Mouse (Mus musculus) urinary bladder, postnatal 14 days (tissue): ENCODE results near the gene Slfn5.
"Not testable (repeated sequence)": the region's sequence is repeated elsewhere in the genome, so short reads cannot be mapped to it uniquely, and the experiment has no call there.

ENCODE experiments used
- DNase-seq: peaks from one replicate; pipeline ENCODE4 v3.0.0; 2021; ENCODE audit warnings: low spot score

The Slfn5 gene

DNA sequence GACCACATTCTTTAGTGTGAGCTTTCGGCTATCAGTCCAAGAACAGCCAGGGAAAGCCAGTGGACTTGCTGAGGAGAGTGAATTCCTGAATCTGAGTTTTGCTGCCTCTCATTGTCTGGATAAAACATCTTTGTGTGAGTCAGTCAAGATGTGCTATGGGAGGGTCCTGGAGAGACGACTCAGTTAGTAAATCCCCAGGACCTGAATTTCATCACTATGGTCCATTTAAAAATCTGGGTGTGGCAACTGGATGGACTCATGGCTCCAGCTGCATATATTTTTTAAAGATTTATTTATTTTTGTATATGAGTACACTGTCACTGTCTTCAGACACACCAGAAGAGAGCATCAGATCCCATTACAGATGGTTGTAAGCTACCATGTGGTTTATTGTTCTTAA is 5.5 kb upstream of the Slfn5 start:
- DNase-seq, result no peak

DNA sequence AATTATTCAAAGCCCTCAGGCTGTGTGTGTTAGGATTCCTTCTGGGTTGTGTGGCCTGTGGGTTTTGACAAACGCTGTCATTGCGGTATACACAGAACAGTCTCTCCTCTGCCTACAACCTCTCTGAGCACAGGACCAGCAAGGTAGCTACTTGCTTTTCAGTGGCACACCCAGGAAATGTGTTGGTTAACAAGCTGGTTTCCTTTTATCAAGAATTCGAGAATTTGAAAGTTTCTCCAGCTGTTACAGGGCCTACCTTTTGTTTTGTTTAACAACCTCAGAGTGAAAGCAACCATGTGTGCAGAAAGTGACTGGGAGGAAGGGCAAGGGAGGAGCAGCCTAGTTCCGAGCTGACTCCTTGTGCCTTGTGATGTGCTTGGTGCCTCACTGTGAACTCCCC is 3.7 kb upstream of the Slfn5 start:
- DNase-seq, result no peak

DNA sequence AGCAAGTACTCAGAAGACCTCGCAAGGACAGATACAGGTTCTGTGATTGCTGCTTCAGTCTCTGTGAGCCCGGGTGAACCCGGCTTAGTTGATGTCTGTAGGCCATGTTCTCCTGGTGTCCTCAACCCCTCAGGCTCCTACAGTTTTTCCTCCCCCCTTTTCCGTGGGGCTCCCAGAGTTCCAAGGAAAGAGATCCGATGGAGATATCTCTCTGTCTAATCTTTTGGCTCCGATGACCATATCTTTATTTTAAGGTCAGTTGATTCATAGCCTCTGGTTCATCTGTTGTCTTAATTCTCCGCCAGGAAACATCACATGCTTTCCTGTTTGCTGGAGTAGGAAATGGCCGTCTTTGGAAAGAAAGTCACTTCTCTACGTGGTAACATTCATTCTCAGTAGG is 2.1 kb upstream of the Slfn5 start:
- DNase-seq, result no peak

DNA sequence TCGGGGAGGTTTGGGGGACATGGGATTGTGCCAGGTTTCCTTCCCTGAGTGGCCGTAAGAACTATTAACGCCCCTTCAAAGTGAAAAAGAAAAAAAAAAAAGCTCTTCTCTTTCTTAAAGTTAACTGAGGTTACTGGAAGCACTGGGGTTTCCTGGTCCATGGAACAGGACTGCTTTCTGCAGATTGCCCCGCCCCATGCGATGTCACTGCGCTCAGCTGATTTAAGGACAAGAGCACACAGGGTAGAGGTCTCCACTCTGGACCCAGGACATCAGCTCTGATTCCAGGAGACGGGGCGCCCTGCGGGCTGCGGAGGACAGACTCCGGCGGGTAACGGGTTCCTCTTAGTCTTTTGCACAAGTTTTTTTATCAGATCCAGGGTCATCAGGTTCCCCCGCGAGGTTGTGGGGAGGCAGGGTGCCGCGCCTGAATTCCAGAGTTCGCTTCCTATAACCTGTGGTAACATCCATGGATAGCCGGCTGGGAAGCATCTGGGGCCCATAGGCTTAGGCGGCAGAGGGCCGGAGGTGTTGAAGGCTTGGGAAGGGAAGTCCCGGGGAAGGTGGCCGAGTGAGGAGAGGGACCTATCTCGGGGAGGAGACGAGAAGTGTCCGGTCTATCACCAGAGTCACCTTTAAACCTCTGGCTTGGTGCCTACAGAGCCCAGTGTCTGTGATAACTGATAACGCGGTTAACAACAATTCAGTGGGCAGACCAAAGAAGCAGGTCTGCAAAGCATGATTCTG is 889 bp downstream of the Slfn5 start:
- peak; percentile 60 for DNase-seq

DNA sequence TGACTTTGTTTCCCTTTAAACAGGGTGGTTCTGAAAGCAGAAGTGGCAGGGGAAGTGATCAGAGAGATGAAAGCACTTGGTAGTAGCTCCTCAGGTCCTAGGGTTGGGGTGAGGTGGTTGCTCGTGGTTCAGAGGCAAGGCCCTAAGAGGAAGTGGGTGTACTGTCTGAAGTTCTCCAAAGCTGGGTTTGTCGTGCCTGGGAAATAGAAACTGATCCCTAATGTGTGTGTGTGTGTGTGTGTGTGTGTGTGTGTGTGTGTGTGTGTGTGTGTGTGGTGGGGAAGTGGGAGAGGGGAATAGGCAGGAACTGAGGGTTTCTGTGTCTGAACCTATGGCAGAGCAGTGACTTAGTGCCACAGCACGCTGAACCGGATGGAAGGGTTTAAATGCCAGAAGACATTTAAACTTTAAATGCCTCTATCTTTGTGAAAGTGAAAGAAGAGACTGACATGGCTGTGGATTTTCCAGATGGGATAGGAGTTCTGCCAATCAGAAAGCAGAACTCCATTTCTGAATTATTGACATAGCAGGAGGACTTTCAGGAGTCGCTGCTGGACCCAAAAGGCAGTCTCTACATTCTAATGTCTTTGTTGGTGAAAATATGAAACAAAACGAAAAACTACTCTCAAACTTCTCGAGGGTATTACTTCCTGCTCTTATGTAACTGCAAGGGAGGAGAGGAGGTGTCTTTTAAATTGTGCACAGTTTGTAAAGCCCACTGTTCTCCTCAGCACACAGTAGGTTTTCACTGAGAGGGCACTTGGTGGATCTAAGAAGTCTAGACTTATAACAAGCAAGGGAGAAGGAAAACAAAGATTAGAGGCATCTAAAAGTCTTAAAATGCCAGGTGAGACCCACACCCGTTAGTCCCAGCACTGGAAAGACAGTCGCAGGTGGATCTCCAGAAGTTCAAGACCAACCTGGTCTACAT is 1.7 kb downstream of the Slfn5 start:
- no peak for DNase-seq

DNA sequence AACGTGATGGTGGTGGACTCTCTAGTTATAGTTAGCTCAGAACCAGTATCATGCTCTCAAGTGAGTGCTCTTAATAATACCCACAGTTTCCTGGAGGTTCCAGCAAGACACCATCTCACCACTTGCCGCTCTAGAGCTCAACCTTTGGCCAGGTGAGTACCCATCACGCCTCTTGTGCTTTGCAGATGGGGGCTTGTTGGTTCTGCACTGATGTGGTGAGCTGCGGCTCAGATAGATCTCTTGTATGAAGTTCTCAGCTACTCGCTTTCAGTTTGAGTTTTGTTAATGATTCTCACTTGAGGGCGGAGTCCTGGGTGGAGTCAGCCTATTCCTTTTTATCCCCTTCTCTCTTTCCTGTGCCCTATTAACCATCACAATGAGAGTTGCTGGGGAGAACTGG is 3.5 kb downstream of the Slfn5 start:
- no peak for DNase-seq

DNA sequence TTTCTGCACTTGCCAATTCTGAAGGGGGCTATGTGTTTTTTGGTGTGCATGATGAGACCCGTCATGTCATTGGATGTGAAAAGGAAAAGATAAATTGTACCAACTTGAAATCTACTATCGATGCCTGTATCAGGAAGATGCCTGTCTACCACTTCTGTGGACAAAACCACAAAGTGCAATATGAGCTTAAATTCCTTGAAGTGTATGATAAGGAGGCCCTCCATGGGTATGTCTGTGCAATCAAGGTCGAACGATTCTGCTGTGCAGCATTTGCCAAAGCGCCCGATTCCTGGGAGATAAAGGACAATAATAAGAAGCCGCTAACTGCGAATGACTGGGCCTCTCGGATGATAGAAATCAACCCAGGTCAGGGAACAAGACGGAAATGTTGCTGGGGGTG is 5.8 kb downstream of the Slfn5 start:
- no peak for DNase-seq

DNA sequence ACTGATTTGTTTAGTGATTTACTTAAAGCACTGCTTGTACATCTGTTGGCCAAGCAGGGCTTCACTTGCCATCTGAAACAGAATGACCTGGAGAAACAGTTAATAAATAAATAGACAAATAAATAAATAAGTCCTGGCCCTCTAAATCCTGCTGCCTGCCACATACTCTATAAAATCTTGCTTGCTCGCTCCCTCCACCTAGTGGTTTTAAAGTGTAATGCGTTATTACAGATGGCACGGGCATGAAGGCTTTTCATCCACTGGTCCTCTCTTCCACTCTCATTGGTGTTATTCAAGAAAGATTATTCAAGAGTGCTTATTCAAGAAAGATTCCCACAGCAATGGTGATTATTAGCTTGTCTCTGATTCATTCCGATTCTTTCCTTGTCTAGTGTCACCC is 8.5 kb downstream of the Slfn5 start:
- peak; percentile 26 for DNase-seq

DNA sequence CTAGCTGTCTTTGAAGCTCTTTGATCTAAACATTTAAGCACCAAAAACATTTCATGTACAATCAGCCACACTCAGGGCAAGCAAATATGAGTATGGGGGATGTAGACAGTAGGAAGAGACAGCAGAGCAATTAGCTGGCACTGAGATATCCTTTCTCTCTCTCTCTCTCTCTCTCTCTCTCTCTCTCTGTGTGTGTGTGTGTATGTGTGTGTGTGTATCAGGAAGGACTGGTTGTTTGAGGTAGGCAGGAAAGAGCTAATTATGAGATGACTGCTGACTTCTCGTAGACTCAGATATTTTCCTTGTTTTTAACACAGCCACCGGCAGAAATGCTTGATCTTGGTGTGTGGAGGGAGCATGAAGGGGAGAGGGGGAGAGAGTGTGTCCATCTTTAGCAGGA is 10.6 kb downstream of the Slfn5 start:
- no peak for DNase-seq

DNA sequence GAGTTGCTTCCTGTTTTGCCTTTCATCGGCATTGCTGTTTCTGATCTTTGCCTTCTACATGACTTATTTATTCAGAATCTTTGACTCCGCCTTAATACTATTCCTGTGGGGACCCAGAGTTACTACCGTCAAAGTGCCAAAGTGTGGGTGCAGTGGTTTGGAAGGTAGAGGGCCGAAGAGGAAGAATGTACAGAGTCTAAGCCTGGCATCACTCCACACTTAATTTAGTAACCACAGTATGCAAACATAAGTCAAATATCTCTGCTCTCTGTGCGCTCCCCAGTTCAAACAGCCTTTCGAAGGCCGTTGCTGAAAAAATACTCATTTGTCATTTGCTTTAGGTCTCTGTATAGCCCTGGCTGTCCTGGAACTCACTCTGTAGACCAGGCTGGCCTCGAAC is 11.1 kb downstream of the Slfn5 start:
- DNase-seq, result no peak

DNA sequence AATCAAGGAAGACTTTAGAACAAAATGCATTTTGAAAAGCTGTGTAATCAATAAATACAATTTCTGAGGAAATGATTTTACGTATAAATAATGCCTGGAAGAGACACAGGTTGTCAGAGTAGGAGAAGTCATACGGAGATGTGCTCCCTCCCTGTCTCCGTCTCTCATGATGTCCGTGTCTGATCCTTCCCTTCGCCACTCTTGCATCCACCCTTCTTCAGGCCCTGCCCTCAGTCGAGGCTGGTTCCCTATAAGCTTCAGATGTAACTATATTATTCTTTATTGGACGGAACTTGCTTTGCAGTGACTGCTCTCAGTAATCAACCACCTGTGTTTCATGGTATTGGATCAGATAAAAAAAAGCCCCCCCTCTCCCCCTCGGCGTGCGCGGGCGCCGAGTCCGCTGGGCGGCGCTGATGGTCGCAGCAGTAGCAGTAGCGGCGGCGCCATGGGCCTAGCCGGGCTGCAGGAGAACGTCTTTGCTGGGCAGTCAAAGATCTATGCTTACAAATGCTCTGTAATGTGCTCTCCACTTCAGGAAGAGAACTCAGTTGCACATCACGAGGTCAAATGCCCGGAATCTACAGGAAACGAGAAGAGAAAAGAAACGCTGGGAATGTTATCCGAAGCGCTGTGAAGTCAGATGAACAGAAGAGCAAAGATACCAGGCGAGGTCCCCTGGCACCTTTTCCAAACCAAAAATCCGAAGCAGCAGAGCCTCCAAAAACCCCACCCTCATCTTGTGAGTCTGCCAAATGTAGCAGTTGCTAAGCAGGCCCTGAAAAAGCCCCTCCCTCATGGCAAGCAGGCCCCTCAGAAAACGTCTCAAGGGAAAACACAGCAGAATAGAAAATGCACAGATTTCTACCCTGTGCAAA is 19.8 kb downstream of the Slfn5 start:
- no peak for DNase-seq

DNA sequence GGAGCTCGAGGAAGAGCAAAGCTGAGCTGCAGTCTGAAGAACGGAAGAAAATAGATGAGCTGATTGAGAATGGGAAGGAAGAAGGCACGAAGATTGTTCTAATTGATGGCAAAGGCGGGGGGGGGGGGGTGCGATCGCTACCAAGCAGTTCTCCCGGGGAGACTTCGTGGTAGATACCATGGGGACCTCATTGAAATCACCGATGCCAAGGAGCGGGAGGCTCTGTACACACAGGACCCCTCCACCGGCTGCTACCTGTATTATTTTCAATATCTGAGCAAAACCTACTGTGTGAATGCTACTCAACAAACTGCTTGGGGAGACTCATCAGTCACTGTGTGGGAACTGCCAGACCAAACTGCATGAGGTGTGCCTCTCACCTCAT is 20.4 kb downstream of the Slfn5 start:
- no peak for DNase-seq

DNA sequence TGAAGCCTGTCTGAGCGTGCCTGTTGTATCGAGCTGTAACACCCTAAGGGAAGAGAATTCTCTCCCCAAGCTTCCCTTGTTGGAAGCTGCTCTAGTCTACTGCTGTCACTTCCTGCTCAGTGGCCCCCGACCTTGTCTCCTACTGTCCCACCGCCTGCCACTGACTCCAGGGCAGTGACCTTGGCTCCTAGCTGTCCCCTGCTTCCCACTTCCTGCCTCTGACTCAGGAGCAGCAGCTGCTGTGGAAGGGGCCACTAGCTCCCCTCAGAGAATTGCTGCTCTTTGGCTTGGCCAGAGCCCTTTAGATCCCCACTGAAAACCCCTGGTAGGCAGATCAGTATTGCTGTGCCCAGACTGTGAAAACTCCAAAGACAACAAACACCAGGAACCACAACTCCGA is 22.8 kb downstream of the Slfn5 start:
- DNase-seq, result no peak

DNA sequence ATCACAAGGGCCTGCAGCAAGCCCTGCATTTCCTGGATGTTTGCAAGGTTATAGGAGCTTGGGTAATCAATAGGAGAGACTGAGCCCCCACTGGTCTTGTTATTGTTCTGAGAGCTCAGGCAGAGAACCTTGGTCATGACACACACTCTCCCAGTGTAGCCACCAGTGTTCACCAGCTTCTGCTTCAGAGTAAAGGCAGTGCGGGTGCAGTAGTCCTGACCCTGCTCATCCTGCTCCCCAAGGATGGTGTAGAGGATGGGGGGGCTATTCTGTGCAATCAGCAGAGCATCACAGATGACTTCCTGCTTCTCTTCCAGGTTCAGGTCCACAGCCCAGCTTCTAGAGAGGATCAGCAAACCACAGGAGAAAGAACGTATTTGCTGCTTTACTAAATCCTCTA is 31.3 kb downstream of the Slfn5 start:
- DNase-seq, result not testable (repeated sequence)

DNA sequence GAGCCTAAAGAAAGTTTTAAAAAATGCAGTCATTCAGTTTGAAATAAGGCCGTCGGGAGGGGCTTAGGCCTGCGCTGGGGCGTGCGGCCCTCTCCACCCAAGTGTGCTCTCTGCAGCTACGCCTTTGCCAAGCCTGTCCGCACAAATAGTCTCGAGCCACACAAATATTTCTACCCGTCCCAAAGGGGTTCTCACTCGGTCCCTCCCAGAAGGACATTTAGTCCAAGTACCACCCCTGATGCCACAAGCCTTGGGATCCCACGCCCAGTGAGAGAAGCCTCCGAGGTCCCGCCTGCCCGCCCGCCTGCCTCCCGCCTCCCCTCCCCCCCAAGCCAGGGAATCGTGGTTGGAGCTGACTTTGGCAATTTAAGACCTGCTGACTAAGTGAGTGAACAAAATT is 32.0 kb downstream of the Slfn5 start:
- no peak for DNase-seq

DNA sequence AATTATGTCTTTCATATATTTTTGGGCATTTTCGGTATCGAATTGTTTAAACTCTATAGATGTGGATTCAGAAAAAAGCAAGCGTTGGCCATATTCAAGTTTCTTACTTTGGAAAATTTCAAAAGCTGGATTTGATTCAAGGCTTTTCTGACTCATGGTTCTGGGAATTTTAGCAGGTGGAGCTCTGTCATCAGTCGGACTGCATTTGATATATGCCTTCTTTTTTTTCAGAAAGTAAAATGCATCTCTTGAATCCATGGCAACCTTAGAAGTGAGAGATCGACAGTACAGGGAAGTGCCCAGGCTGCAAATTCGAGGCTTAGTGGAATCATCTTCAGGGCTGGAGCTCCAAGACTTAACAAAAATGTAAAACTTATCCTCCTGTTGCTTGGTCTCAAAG is 36.5 kb downstream of the Slfn5 start:
- DNase-seq, result no peak

DNA sequence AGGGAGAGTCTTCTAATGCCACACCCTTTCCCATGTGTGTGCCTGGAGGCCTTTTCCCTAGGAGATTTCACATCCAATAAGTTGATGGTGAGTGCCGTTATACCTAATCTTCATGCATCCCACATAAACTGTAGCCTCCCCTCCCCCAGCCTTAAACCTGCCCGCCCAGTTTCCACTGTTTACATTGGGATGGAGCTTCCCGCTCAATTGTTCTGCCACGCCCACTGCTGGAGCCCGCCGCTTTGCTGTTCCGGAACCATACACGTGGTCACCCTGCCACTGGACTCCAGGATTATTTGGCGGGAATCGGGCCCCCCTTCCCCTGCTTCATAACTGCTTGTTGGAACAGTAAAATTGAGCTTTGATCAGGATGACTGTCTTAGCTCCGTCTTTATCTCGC is 38.2 kb downstream of the Slfn5 start:
- DNase-seq, result peak; percentile 36

DNA sequence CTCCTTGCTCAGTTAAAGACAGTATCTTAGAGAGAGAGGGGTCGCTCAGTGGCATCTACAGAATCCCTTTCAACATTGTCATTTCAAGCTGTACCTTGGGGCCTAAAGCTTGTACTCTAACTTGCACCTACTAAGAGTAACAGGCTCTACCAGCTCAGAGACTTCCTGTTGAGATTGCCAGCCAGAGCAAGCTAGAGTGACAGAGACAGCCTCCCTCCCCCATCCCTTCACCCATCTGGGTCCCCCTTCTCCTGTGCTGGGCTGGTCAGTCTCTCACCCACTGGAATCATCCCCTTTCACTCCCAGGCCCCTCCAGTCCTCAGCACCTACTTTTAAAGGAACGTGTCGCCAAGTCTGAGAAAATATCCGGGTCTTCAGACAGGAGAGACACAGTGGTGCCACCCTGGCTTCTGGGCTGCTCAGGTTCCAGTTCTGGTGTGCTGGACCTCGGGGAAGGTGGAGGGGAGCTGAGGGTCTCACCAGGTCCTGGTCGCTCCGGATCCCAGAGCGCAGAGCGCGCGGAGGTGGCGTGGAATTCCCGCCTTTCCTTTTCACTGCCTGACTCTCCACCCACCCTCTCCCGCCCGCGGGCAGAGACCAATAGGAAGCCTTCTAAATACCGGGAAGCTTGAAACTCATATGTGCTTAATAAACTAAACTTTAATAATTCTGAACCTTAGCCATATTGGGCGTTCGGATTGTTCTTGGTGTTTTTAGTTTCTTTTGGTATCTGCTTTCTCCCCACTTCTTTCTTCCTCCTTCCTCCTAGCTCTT is 39.6 kb downstream of the Slfn5 start:
- DNase-seq, result peak; percentile 28

DNA sequence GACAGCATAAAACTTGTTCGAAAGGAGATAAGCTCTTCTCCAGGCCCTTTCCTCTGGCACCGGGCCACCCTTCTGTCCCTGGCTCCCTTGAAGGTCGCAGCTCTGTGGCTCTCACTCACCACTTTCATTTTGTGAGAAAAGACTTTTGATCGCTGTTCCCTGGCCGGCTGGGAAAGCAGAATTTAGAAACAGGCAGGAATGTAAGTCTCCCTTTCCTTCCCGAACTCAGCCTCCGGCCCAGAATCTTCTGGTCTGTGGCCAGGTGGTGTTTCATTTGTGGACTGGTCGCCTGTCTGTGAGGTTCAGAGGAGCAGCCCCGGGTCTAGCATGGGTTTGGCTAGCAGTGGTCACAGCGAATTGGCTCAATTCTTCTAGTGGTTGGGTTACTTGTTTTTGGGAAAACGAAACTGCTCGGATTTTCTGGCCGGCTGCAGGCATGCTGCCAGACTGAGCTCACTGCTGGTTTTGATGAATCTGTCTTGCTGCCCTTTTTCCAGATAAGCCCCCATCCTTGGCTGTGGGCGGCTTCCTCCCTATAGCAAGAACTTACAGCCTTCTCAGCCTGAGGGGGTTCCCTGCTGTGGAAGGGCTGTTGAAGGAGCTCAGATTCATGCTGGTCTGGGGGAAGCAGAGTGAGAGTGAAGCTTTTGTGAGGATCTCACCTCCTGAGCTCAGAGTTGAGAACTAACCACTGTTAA is 40.5 kb downstream of the Slfn5 start, which contains the start of gene Slfn9:
Gene Slfn9 (minus strand): TSS at position 362 of the 698 bp plus-strand sequence.
- peak; percentile 41 for DNase-seq

DNA sequence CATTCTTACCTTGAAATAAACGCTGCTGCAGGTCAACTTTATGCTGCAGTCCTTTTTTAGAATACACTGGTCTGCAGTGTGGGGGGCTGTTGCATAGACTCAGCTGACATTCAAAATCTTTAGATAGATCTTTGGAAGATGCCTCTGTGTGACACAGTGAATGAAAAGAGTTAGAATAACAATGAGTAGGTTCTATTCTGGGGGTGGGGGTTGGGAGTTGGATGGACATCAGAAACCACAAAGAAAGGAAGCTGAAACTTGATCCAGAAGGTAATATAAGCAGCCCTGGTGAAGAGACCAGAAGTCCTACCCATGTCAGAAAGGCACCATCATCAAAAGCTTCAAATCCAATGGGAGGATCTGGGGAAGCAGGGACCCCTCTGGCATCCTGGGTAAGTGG is 62.2 kb downstream of the Slfn5 start:
- DNase-seq, result no peak
